Comparison of ENCODE assay signal across 10 mouse cellular contexts in genomic region chr6:72653419-72653818, GRCm38 (mm10). TPM values are rescaled to one million over a fixed set of nuclear protein-coding genes. Genes with fewer than 3 reads are reported as not detected.
DNase-seq lines count a peak whose midpoint lies in the region; ATAC-seq and TF ChIP-seq lines count a peak whose summit lies in the region.
"Had no signal": no experiment of that assay in that cellular context is flagged by ENCODE, and none has a peak within 500 bp of the region (broad histone marks: within the 10 kb centered on the region; RNA-seq: fewer than 3 reads in every experiment).

No protein-coding gene starts in this region.

- ATAC-seq in heart, postnatal 0 days (ENCODE audit: insufficient read depth, low read depth): peak; percentile 42; the same call in 1 of the 2 replicates
- ATAC-seq in hindbrain, embryonic 11.5 days (ENCODE audit: low FRiP score): no peak

- H3K4me3 ChIP-seq in heart, postnatal 0 days (ENCODE audit: low read depth, low read length): no peak overlapping the region
- no peak overlapping the region for H3K4me3 ChIP-seq in hindbrain, embryonic 11.5 days (ENCODE audit: low read depth, low read length)
- H3K4me3 ChIP-seq: limb, embryonic 12.5 days had no signal

- peak overlapping the region; percentile 9 for H3K27ac ChIP-seq in heart, postnatal 0 days (ENCODE audit: low read depth)
- H3K27ac ChIP-seq in hindbrain, embryonic 11.5 days (ENCODE audit: low read depth, low read length): no peak overlapping the region

- H3K9me3 ChIP-seq in heart, postnatal 0 days (replicated peaks; ENCODE audit: control insufficient read depth, low read length): no peaks in the 10 kb centered on the region
- no peaks in the 10 kb centered on the region for H3K9me3 ChIP-seq in hindbrain, embryonic 11.5 days (ENCODE audit: control insufficient read depth, low read length)
- H3K9me3 ChIP-seq: limb, embryonic 12.5 days had no signal

- TF ChIP-seq POLR2A in brain, embryonic 14.5 days (IDR thresholded peaks at IDR 0.05; ENCODE audit: borderline replicate concordance, extremely low read depth, insufficient read depth, insufficient read length, poor library complexity, severe bottlenecking): no peak

- peak; percentile 44 for DNase-seq in kidney, adult 18-20 months
- no peak for DNase-seq in kidney, postnatal 4 days
- DNase-seq in brain, embryonic 14.5 days (ENCODE audit: low read depth): peak; percentile 90
- no peak for DNase-seq in heart, postnatal 0 days (ENCODE audit: low spot score)
- DNase-seq in lung, postnatal 4 days: peak; percentile 77 to 88
- DNase-seq in right cerebral cortex, postnatal 25 days: no peak
- no peak for DNase-seq in hindbrain, embryonic 11.5 days (ENCODE audit: low spot score)
- no peak for DNase-seq in thymus, postnatal 4 days
- DNase-seq: cerebellum, postnatal 25 days had no signal

- TF ChIP-seq CTCF in brain, embryonic 14.5 days (IDR thresholded peaks at IDR 0.05; ENCODE audit: borderline replicate concordance, extremely low read depth, insufficient read depth, insufficient read length): no peak
- TF ChIP-seq CTCF in heart, postnatal 0 days (IDR thresholded peaks at IDR 0.05; ENCODE audit: low read depth): no peak

- TF ChIP-seq EP300 in heart, postnatal 0 days (IDR thresholded peaks at IDR 0.05; ENCODE audit: low read depth): no peak

- 40% methylated on average over 7 of the region's 7 CpGs for WGBS in heart, postnatal 0 days
- WGBS in hindbrain, embryonic 11.5 days: 95% methylated on average over 7 of the region's 7 CpGs

- H3K4me1 ChIP-seq in heart, postnatal 0 days (ENCODE audit: control insufficient read depth, insufficient read depth): peaks cover 21% of the 10 kb centered on the region
- no peaks in the 10 kb centered on the region for H3K4me1 ChIP-seq in hindbrain, embryonic 11.5 days (replicated peaks; ENCODE audit: control insufficient read depth, insufficient read depth, low read length)

- H3K4me2 ChIP-seq in heart, postnatal 0 days (ENCODE audit: low read depth, low read length): no peak overlapping the region
- no peak overlapping the region for H3K4me2 ChIP-seq in hindbrain, embryonic 11.5 days (replicated peaks; ENCODE audit: low read depth, low read length)
- H3K4me2 ChIP-seq: limb, embryonic 12.5 days had no signal

- H3K9ac ChIP-seq in heart, postnatal 0 days (replicated peaks; ENCODE audit: low read depth, low read length): no peak overlapping the region
- H3K9ac ChIP-seq in hindbrain, embryonic 11.5 days (ENCODE audit: low read depth, low read length): no peak overlapping the region
- H3K9ac ChIP-seq: limb, embryonic 12.5 days had no signal

- H3K36me3 ChIP-seq in heart, postnatal 0 days (replicated peaks; ENCODE audit: control insufficient read depth, insufficient read depth, low read length): no peaks in the 10 kb centered on the region
- H3K36me3 ChIP-seq in hindbrain, embryonic 11.5 days (ENCODE audit: control insufficient read depth, insufficient read depth, low read length): no peaks in the 10 kb centered on the region

- no peaks in the 10 kb centered on the region for H3K27me3 ChIP-seq in heart, postnatal 0 days (ENCODE audit: control insufficient read depth, insufficient read depth, low read length)
- H3K27me3 ChIP-seq in hindbrain, embryonic 11.5 days (ENCODE audit: control insufficient read depth, insufficient read depth, low read length): no peaks in the 10 kb centered on the region
- H3K27me3 ChIP-seq: limb, embryonic 12.5 days had no signal

RNA-seq across cellular contexts. Expression of gene Tgoln1, which starts 36.6 kb away (rescaled TPM):
- polyA plus RNA-seq in brain, embryonic 14.5 days (2012; rRNA removed): 26.0 and 29.5 TPM in 2 replicates
- 16.4 and 22.5 TPM in 2 replicates for total RNA-seq in heart, postnatal 0 days (2014; rRNA removed; ENCODE audit: low replicate concordance)
- 19.4 and 21.3 TPM in 2 replicates for polyA plus RNA-seq in heart, postnatal 0 days (2015; fragmentation: Nextera tagmentation; extraction: Ambion mirVana)
- 41.5 and 42.3 TPM in 2 replicates for polyA plus RNA-seq in hindbrain, embryonic 11.5 days (2014; fragmentation: Nextera tagmentation; extraction: Ambion mirVana)

RNA-seq across cellular contexts. Expression of gene Retsat, which starts 55.1 kb away (rescaled TPM):
- 3.3 and 3.7 TPM in 2 replicates for polyA plus RNA-seq in brain, embryonic 14.5 days (2012; rRNA removed)
- total RNA-seq in heart, postnatal 0 days (2014; rRNA removed; ENCODE audit: low replicate concordance): 21.8 and 41.8 TPM in 2 replicates
- 64.4 and 69.1 TPM in 2 replicates for polyA plus RNA-seq in heart, postnatal 0 days (2015; fragmentation: Nextera tagmentation; extraction: Ambion mirVana)
- polyA plus RNA-seq in hindbrain, embryonic 11.5 days (2014; fragmentation: Nextera tagmentation; extraction: Ambion mirVana): 6.0 and 7.4 TPM in 2 replicates

RNA-seq across cellular contexts. Expression of gene Elmod3, which starts 55.2 kb away (rescaled TPM):
- 16.1 and 16.9 TPM in 2 replicates for polyA plus RNA-seq in brain, embryonic 14.5 days (2012; rRNA removed)
- total RNA-seq in heart, postnatal 0 days (2014; rRNA removed; ENCODE audit: low replicate concordance): 21.9 and 30.9 TPM in 2 replicates
- polyA plus RNA-seq in heart, postnatal 0 days (2015; fragmentation: Nextera tagmentation; extraction: Ambion mirVana): 17.6 and 18.6 TPM in 2 replicates
- polyA plus RNA-seq in hindbrain, embryonic 11.5 days (2014; fragmentation: Nextera tagmentation; extraction: Ambion mirVana): 17.7 and 18.5 TPM in 2 replicates

Comparison
In these comparisons a context has a peak if more than half of its experiments do, and no peak if none do; other contexts are left out.
1. DNase-seq: peak in kidney, adult 18-20 months (single experiment), brain, embryonic 14.5 days (single experiment) and lung, postnatal 4 days (2 of 2); none in kidney, postnatal 4 days (0 of 2), heart, postnatal 0 days (single experiment), right cerebral cortex, postnatal 25 days (single experiment), hindbrain, embryonic 11.5 days (single experiment) and thymus, postnatal 4 days (single experiment).